In genomic region chr9:56010450-56010849, GRCm38 (mm10) we compare ENCODE assay signal across 34 mouse cellular contexts. TPM values are rescaled to one million over a fixed set of nuclear protein-coding genes. Genes with fewer than 3 reads are reported as not detected.
"Had no signal": no experiment of that assay in that cellular context is flagged by ENCODE, and none has a peak within 500 bp of the region (broad histone marks: within the 10 kb centered on the region; RNA-seq: fewer than 3 reads in every experiment).

Gene 4930563M21Rik, minus strand, starts transcription at chr9:56010550.

- H3K4me3 ChIP-seq: embryonic facial prominence, embryonic 10.5 days; embryonic facial prominence, embryonic 12.5 days; embryonic facial prominence, embryonic 13.5 days; embryonic facial prominence, embryonic 15.5 days; erythroblast, embryonic 14.5 days; forebrain, embryonic 10.5 days; forebrain, embryonic 12.5 days; forebrain, embryonic 13.5 days; forebrain, embryonic 15.5 days; gastrocnemius, adult 2 months; heart, adult 2 months had no signal

- DNase-seq: cerebellum, adult 8-10 months; cerebellum, adult 9-10 months; cerebellum, adult 9-11 months; cerebellum, postnatal 10 days; cerebellum, postnatal 14 days; cerebellum, postnatal 25 days; cerebellum, postnatal 36 days; embryo, embryonic 11 days; forebrain, postnatal 0 days; gastrocnemius, adult 2 months; gastrocnemius, postnatal 10 days; gastrocnemius, postnatal 14 days; gastrocnemius, postnatal 25 days; gastrocnemius, postnatal 36 days; heart, adult 11 months; heart, adult 18-20 months; heart, adult 2 months had no signal

- H3K27ac ChIP-seq: embryonic facial prominence, embryonic 10.5 days; embryonic facial prominence, embryonic 12.5 days; embryonic facial prominence, embryonic 13.5 days; embryonic facial prominence, embryonic 15.5 days; forebrain, embryonic 10.5 days; forebrain, embryonic 12.5 days; forebrain, embryonic 13.5 days; forebrain, embryonic 15.5 days; gastrocnemius, adult 2 months; heart, adult 2 months had no signal

- H3K36me3 ChIP-seq: embryonic facial prominence, embryonic 10.5 days; embryonic facial prominence, embryonic 12.5 days; embryonic facial prominence, embryonic 13.5 days; embryonic facial prominence, embryonic 15.5 days; forebrain, embryonic 10.5 days; forebrain, embryonic 12.5 days; forebrain, embryonic 15.5 days had no signal

- H3K27me3 ChIP-seq: embryonic facial prominence, embryonic 12.5 days; embryonic facial prominence, embryonic 13.5 days; embryonic facial prominence, embryonic 15.5 days; forebrain, embryonic 12.5 days; forebrain, embryonic 13.5 days; forebrain, embryonic 15.5 days had no signal

- H3K4me1 ChIP-seq: embryonic facial prominence, embryonic 10.5 days; embryonic facial prominence, embryonic 12.5 days; embryonic facial prominence, embryonic 13.5 days; embryonic facial prominence, embryonic 15.5 days; forebrain, embryonic 10.5 days; forebrain, embryonic 12.5 days; forebrain, embryonic 13.5 days; forebrain, embryonic 15.5 days had no signal

RNA-seq across cellular contexts. Expression of gene 4930563M21Rik, which starts in this region (rescaled TPM):
- polyA plus RNA-seq: cortical plate, adult 2 months; embryonic facial prominence, embryonic 11.5 days; embryonic facial prominence, embryonic 12.5 days; embryonic facial prominence, embryonic 13.5 days; embryonic facial prominence, embryonic 14.5 days; embryonic facial prominence, embryonic 15.5 days; erythroblast, embryonic 14.5 days; forebrain, embryonic 10.5 days; forebrain, embryonic 11.5 days; forebrain, embryonic 12.5 days; forebrain, embryonic 13.5 days; forebrain, embryonic 14.5 days; forebrain, embryonic 15.5 days; forebrain, embryonic 16.5 days; forebrain, postnatal 0 days; frontal cortex, adult 2 months; gonadal fat pad, adult 2 months; heart, adult 2 months had no signal
